Mouse (Mus musculus) lung, postnatal 0 days (tissue): ENCODE data around the gene Fstl1.

Experiments used
- CTCF ChIP-seq: IDR thresholded peaks from 2 replicates; pipeline ENCODE4 v1.5.1; 2016; ENCODE audit warnings: antibody characterized with exemption, mild to moderate bottlenecking
- EP300 ChIP-seq: IDR thresholded peaks from 2 replicates; pipeline ENCODE4 v1.6.1; 2016; ENCODE audit warnings: antibody characterized with exemption, mild to moderate bottlenecking, control low read depth

GRCm38 (mm10) chr16:37728674-37729073, 48.0 kb upstream of the Fstl1 start:
- no peak for TF ChIP-seq CTCF
- peak; percentile 61 for TF ChIP-seq EP300
